Mouse (Mus musculus) hindbrain, embryonic 12.5 days (tissue): ENCODE results near the gene Wdr18. TPM values are rescaled to one million over a fixed set of nuclear protein-coding genes. Genes with fewer than 3 reads are reported as not detected.
A peak's percentile ranks its signal among the peaks of the same experiment; 100 is the strongest.

Source experiments
- ATAC-seq: fragments of 200-750 bp; cut with Nextera tagmentation; 2 replicates; pipeline ENCODE4 v1.8.0; 2017; ENCODE audit warnings: moderate TSS enrichment; ENCODE audit not compliant: low FRiP score
- H3K27ac ChIP-seq: fragments of 300-500 bp; sonication (generic); 2 replicates; pipeline ENCODE4 v1.5.1; 2016; ENCODE audit warnings: mild to moderate bottlenecking
- H3K27me3 ChIP-seq: fragments of 300-500 bp; sonication (generic); 2 replicates; pipeline ENCODE4 v1.6.1; 2016; ENCODE audit warnings: mild to moderate bottlenecking
- H3K36me3 ChIP-seq: fragments of 300-500 bp; sonication (generic); 2 replicates; pipeline ENCODE4 v1.6.1; 2016; ENCODE audit warnings: mild to moderate bottlenecking
- H3K4me1 ChIP-seq: fragments of 300-500 bp; sonication (generic); 2 replicates; pipeline ENCODE4 v1.6.1; 2016
- H3K4me2 ChIP-seq: fragments of 300-500 bp; sonication (generic); replicated peaks from 2 replicates; pipeline ENCODE4 v1.6.1; 2016; ENCODE audit warnings: mild to moderate bottlenecking
- H3K4me3 ChIP-seq: fragments of 300-500 bp; sonication (generic); 2 replicates; pipeline ENCODE4 v1.5.1; 2016; ENCODE audit warnings: mild to moderate bottlenecking
- H3K9ac ChIP-seq: fragments of 300-500 bp; sonication (generic); 2 replicates; pipeline ENCODE4 v1.6.1; 2016; ENCODE audit warnings: mild to moderate bottlenecking, moderate library complexity
- H3K9me3 ChIP-seq: fragments of 300-500 bp; sonication (generic); replicated peaks from 2 replicates; pipeline ENCODE4 v1.6.1; 2016; ENCODE audit warnings: mild to moderate bottlenecking
- WGBS: fragments of 180-500 bp; shearing (Covaris S2); methylation state at CpG from one replicate; pipeline ENCODE4 v1.1.7; 2016; 5-methylcytosine and 5-hydroxymethylcytosine counted together
- polyA plus RNA-seq: library from polyadenylated mRNA; unstranded; fragments of >200 nt; fragmentation: Nextera tagmentation; extraction: Ambion mirVana; gene quantifications from 2 replicates; pipeline ENCODE4 v1.2.1, GENCODE M21; 2016

Wdr18 gene
- polyA plus RNA-seq, 1 experiment from 2014 or later: 100 TPM

DNA sequence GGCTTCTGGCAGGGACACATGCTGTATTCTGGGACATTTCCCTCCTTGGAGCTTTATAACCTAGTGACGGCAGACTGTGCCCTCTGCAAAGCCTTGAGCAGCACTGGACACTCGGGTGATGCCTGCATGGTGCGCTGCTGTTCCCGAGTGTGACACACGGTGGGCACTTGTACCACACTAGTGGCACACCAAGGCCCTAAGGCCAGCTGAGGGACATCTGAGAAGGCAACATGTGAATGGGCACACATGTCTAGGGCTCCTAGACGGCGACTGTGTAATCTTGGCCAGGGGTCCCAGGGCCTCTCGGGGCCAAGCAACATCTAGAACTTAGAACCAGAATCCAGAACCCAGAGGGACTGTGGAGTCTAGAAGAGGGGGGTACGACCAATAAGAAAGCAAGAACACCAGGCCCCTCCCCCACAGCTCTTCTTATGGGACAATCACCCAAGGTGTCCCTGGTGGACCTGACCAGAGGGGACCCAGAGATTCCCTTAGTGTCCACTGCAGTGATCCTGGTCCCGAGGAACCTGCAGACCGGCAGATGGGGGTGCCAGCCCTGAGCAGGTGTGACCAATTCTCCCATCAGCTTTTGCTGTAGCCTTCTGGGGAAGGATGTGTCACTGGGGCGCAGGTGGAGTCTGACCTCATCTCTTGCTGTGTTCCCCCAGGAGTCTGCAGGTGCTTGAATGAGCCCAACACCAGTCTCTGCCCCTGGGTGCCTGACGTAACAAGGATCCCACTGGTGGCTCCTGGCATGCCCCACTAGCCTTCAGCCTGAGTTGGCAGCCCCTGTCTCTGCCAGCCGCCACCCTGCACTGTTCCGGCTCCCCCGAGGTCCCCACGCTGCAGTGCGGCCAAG, 29.8 kb upstream of the Wdr18 start:
- no peak for ATAC-seq
- peaks cover 67% of the 10 kb centered on the region for H3K4me1 ChIP-seq
- peak overlapping the region; percentile 28; the same call in 1 of the 2 replicates for H3K9ac ChIP-seq

DNA sequence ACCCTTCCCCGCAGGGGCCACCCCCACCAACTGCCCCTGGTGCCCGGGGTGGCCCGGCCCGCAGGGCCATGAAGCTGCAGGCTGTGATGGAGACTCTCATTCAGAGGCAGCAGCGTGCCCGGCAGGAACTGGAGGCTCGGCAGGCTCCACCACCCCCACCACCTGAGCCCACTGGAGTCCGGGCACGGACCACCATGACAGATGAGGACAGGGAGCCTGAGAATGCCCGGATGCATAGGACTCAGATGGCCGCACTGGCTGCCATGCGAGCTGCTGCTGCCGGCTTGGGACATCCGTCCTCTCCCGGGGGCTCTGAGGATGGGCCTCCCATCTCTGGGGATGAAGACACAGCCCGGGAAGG, 29.1 kb upstream of the Wdr18 start:
- no peak overlapping the region for H3K4me3 ChIP-seq
- no peak for ATAC-seq
- H3K9ac ChIP-seq: peak overlapping the region; percentile 28; the same call in 1 of the 2 replicates
- peak overlapping the region; percentile 84; the same call in 1 of the 2 replicates for H3K4me2 ChIP-seq
- H3K27me3 ChIP-seq: no peaks in the 10 kb centered on the region
- no peaks in the 10 kb centered on the region for H3K9me3 ChIP-seq
- H3K36me3 ChIP-seq: peaks cover 32% of the 10 kb centered on the region
- H3K4me1 ChIP-seq: peaks cover 64% of the 10 kb centered on the region
- peak overlapping the region; percentile 18 for H3K27ac ChIP-seq
- 66% methylated on average over 16 of the region's 16 CpGs for WGBS

More for the DNA sequence above, 29.8 kb upstream of the Wdr18 start:
- H3K9me3 ChIP-seq: no peaks in the 10 kb centered on the region
- H3K27ac ChIP-seq: peak overlapping the region; percentile 96; the same call in 1 of the 2 replicates
- H3K4me3 ChIP-seq: no peak overlapping the region
- 84% methylated on average over 18 of the region's 18 CpGs for WGBS
- H3K27me3 ChIP-seq: no peaks in the 10 kb centered on the region
- peak overlapping the region; percentile 84 for H3K4me2 ChIP-seq
- H3K36me3 ChIP-seq: peaks cover 26% of the 10 kb centered on the region

DNA sequence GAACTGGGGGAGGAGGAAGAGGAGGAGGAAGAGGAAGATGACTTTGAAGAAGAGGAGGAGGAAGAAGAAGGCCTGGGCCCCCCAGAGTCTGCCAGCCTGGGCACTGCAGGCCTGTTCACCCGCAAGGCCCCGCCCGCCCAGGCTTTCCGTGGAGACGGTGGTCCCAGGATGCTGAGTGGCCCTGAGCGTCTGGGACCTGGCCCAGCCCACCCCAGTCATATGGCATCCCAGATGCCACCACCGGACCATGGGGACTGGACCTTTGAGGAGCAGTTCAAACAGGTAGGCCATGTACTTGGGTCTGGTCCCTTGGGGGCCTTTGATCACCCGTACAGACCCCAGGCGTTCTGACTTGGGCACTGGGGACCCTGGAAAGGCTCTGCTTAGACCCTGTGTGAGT, 28.2 kb upstream of the Wdr18 start:
- Histone ChIP-seq H3K27me3 (no peaks in the 10 kb centered on the region), H3K9me3 (no peaks in the 10 kb centered on the region), H3K4me1 (peaks cover 64% of the 10 kb centered on the region), H3K9ac (no peak overlapping the region), H3K36me3 (peaks cover 37% of the 10 kb centered on the region), H3K4me2 (no peak overlapping the region), H3K27ac (no peak overlapping the region), H3K4me3 (no peak overlapping the region)
- WGBS: 79% methylated on average over 9 of the region's 9 CpGs
- ATAC-seq: no peak

DNA sequence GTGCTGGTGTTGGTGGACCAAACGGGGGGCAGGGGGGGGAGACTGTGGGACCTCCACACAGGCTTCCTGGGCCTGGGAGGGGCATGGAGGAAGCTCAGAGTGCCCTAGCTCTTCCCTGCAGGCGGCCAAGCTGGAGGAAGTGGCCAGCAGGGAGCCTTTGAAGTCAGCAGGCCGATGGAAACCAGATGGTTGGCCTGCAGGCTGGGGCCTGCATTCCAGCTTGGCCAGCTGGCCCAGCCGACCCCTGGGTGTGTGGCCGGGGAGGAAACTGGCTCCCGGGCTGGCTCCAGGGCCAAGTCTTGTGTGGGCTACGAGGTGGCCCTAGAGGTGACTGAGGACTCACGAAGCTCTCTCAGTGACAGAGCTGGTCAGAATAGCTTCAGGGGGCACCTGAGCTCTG, 27.2 kb upstream of the Wdr18 start:
- Histone ChIP-seq H3K9me3 (no peaks in the 10 kb centered on the region), H3K4me1 (peaks cover 73% of the 10 kb centered on the region), H3K9ac (0 out of 2 replicates have a peak overlapping the region, but pooled peaks have one; percentile 3), H3K27ac (peak overlapping the region; percentile 45; the same call in 1 of the 2 replicates), H3K4me3 (no peak overlapping the region), H3K4me2 (no peak overlapping the region), H3K27me3 (no peaks in the 10 kb centered on the region), H3K36me3 (peaks cover 43% of the 10 kb centered on the region)
- 19% methylated on average over 8 of the region's 8 CpGs for WGBS
- ATAC-seq: no peak

DNA sequence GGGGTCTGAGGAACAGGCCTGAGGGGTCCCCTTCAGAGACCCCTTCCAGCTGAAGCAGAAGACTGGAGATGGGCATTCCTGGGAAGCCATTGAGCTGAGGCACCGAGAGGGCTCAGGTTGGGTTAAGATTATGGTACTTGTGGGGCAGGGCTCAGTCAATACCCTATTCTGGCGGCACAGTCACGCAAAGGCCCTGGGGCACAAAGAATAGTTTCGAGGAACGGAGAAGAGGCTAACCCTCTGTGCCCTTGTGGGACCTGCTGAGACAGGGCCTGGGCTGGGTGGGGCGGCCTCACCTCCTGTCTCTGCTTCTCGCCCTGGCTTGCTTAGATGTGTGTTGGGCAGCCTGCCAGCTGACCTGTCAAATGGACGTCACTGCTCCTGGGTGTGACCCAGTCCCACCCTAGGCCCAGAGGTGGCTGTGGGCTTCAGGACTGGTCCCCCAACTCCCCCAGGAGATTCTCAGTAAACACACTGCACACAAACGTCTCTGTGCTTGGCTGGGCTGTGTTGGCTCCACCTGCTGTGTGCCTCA, 26.7 kb upstream of the Wdr18 start:
- Histone ChIP-seq H3K4me2 (no peak overlapping the region), H3K9me3 (no peaks in the 10 kb centered on the region), H3K9ac (0 out of 2 replicates have a peak overlapping the region, but pooled peaks have one; percentile 24), H3K4me1 (peaks cover 77% of the 10 kb centered on the region), H3K36me3 (peaks cover 43% of the 10 kb centered on the region), H3K27ac (peak overlapping the region; percentile 45; the same call in 1 of the 2 replicates), H3K27me3 (peaks cover 4% of the 10 kb centered on the region; the same call in 1 of the 2 replicates), H3K4me3 (no peak overlapping the region)
- WGBS: 58% methylated on average over 9 of the region's 9 CpGs
- no peak for ATAC-seq

DNA sequence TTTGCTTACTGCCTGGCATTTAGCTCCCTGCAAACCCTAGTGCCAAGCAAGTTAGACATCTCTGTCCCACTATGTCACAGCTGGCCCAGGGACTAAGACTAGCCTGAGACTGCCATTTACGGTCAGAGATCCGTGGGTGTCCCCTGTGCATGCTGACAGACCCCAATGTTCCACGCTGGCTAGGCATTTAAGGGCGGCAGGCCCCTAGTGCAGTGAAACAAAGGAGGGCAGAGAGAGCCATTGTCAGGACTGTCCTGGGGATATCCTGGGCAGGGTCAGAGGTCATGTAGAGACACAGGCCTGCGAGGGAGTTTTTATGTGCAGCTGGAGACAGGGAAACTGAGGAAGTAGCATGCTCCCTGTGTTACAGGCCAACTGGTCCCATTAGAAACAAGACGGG, 26.1 kb upstream of the Wdr18 start:
- H3K9me3 ChIP-seq: no peaks in the 10 kb centered on the region
- ATAC-seq: no peak
- 24% methylated on average over 6 of the region's 6 CpGs for WGBS
- peaks cover 71% of the 10 kb centered on the region for H3K4me1 ChIP-seq
- H3K9ac ChIP-seq: 0 out of 2 replicates have a peak overlapping the region, but pooled peaks have one; percentile 24
- H3K4me2 ChIP-seq: no peak overlapping the region
- H3K27me3 ChIP-seq: peaks cover 4% of the 10 kb centered on the region; the same call in 1 of the 2 replicates
- H3K36me3 ChIP-seq: peaks cover 43% of the 10 kb centered on the region
- peak overlapping the region; percentile 40 for H3K27ac ChIP-seq
- no peak overlapping the region for H3K4me3 ChIP-seq

DNA sequence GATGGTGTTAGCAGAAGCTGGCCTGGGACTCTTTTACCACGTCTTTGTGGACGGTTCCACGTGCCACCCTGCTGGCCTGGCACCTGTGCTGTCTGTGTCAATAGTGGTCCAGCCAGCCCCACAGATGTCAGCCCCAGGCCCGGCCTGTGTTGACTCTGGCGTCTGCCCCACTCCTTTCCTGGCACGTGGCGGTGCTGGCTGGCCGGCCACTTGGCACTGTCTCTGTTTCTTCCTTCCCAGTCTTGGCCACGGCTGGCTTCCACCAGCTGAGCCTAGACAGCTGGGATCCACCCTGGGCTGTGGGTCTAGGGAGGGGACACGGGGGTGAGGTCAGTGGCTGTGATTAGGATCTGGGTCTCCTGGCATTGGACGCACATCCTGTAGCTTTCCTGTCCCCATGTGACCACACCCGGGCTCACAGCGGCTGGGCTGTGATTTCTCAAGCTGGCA, 25.7 kb upstream of the Wdr18 start:
- H3K9me3 ChIP-seq: no peaks in the 10 kb centered on the region
- 51% methylated on average over 13 of the region's 13 CpGs for WGBS
- peaks cover 43% of the 10 kb centered on the region for H3K36me3 ChIP-seq
- H3K27me3 ChIP-seq: peaks cover 4% of the 10 kb centered on the region; the same call in 1 of the 2 replicates
- no peak overlapping the region for H3K4me3 ChIP-seq
- no peak overlapping the region for H3K4me2 ChIP-seq
- ATAC-seq: no peak
- H3K4me1 ChIP-seq: peaks cover 67% of the 10 kb centered on the region
- no peak overlapping the region; the same call in 1 of the 2 replicates for H3K27ac ChIP-seq
- H3K9ac ChIP-seq: 0 out of 2 replicates have a peak overlapping the region, but pooled peaks have one; percentile 24

DNA sequence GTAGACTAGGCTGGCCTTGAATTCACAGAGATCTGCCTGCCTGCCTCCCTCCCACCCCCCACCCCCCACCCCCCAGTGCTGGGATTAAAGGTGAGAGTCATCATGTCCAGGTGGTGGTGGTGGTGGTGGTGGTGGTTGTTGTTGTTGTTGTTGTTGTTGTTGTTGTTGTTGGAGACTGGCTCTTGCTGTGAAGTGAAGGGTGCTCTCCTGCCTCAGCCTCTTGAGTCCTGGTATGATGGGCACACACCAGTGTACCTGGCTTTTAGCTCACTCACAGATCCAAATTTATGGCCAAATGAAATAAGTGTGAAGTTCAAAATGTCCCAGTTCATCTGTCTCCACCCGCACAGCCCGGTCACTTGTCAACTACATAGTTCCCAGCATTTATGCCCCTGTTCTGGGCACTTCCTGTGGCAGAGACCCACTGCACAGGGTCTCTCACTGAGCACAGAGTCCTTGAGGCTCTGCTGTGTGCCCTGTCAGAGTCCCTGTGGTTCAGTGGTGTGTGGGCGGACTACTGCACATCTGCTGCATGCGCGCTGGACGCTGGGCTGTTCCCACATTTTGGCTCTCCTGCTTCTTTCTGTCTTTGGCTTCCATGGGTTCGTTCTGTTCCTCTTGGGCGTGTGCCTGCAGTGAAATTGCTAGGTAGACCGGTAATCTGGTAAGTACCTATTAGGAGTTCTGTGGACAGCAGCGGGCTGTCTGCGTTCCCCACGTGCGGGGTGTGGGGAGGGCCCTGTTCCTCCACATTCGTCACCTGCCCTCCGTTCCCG, 25.0 kb upstream of the Wdr18 start:
- Histone ChIP-seq H3K4me3 (no peak overlapping the region), H3K27ac (no peak overlapping the region), H3K27me3 (peaks cover 4% of the 10 kb centered on the region; the same call in 1 of the 2 replicates), H3K9ac (0 out of 2 replicates have a peak overlapping the region, but pooled peaks have one; percentile 24), H3K4me1 (peaks cover 60% of the 10 kb centered on the region), H3K9me3 (no peaks in the 10 kb centered on the region), H3K36me3 (peaks cover 43% of the 10 kb centered on the region), H3K4me2 (no peak overlapping the region)
- 90% methylated on average over 16 of the region's 16 CpGs for WGBS
- ATAC-seq: no peak

DNA sequence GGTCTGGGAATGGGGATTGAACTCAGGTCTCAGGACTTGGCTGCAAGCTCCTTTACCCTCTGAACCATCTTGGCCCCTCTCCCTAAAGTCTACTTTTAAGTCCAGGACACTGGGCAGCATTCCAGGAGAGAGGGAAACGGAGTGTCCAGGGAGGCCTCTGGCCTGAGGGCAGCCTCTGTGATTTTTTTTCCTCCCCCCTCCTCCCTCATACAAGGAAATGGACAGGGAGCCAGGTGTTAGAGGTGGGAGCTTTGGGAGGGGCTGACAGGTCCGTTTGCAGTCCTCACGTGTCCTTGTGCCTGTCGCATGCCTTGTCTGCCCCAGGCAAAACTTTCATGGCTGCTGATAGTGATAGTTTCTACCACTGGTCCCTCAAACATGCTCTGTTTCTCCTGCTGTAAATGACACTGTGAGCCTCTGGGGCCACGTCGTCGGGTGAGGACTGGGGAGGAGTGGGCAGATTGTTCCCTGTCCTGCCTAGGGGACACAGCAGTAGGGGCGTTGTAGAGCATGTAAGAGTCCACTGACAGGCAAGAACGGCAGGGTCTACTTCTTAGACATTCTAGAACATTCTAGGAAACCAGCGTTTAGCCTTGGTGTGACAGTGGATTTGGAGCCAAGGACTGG, 23.6 kb upstream of the Wdr18 start:
- Histone ChIP-seq H3K4me2 (no peak overlapping the region), H3K27ac (no peak overlapping the region), H3K36me3 (peaks cover 36% of the 10 kb centered on the region), H3K4me1 (peaks cover 51% of the 10 kb centered on the region), H3K4me3 (no peak overlapping the region), H3K9me3 (no peaks in the 10 kb centered on the region), H3K9ac (no peak overlapping the region), H3K27me3 (peaks cover 4% of the 10 kb centered on the region; the same call in 1 of the 2 replicates)
- ATAC-seq: no peak
- WGBS: 75% methylated on average over 10 of the region's 10 CpGs

DNA sequence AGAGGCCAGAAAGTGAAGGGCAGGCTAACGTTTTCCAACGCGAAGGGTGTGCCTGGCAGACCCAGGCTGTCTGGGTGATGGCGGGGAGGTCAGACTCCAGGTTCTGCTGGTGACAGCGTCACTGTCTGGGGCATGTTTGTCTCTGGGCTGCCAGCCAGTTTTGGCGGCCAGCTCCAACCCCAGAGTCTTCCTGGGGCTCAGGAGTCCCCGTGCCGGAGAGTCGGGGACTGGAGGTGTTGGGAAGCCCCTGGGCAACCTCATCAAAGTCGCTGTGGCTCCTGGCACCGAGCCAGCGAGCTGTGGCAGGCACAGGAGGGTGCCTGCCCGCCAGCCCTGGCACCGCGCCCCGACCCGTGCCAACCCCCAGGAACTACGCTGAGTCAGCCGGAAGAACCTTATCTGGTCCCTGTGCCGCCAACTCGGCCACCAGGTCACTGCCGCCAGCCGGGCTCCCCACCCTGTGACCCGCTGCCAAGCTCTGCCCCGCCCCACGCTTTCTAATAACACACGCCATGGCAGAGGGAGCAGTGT, 23.0 kb upstream of the Wdr18 start:
- Histone ChIP-seq H3K9ac (no peak overlapping the region), H3K4me3 (no peak overlapping the region)

DNA sequence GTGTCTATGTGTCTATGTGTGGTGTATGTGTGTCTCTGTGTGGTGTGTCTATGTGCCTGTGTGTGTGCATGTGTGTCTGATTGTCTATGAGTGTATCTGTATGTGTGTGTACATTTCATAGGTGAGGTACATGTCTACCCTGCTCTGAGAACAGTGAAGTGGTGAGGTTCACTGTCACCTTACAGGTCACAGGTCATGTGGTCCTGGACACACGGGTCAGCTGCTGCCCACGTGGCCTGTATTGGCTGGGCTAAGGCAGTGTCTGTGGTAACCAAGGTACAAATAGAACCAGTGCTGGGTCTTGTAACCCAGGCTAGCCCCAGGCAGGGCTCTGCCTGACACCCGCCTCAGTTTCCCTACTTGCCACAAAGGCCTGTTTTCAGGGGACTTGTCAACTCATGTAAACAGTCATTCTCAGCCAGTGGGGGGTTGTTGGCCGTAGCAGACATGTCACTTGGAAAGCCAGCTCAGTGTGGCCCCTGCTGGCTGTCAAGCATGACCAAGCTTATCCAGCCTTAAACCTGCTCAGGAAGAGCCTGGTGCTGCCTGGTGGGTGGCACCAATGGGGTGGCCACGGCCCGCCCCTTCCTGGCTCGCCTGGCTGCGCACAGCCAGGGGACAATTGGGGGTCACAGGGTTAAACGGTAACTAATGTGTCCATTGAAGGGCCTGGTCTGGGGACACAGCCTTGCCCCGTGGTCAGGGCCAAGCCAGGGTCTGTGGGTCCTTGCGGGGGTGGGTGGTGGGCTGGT, 22.0 kb upstream of the Wdr18 start:
- H3K9ac ChIP-seq: no peak overlapping the region
- WGBS: 35% methylated on average over 11 of the region's 11 CpGs

More for the DNA sequence above, 23.0 kb upstream of the Wdr18 start:
- Histone ChIP-seq H3K36me3 (peaks cover 35% of the 10 kb centered on the region), H3K27ac (no peak overlapping the region), H3K27me3 (peaks cover 4% of the 10 kb centered on the region; the same call in 1 of the 2 replicates), H3K4me2 (no peak overlapping the region; the same call in 1 of the 2 replicates), H3K4me1 (peaks cover 49% of the 10 kb centered on the region), H3K9me3 (no peaks in the 10 kb centered on the region)
- 74% methylated on average over 27 of the region's 27 CpGs for WGBS
- ATAC-seq: peak; percentile 15; the same call in 1 of the 2 replicates

More for the DNA sequence above, 22.0 kb upstream of the Wdr18 start:
- no peak overlapping the region for H3K27ac ChIP-seq
- no peak overlapping the region for H3K4me2 ChIP-seq
- H3K4me3 ChIP-seq: no peak overlapping the region
- H3K4me1 ChIP-seq: peaks cover 39% of the 10 kb centered on the region
- ATAC-seq: no peak
- peaks cover 4% of the 10 kb centered on the region; the same call in 1 of the 2 replicates for H3K27me3 ChIP-seq
- peaks cover 29% of the 10 kb centered on the region for H3K36me3 ChIP-seq
- no peaks in the 10 kb centered on the region for H3K9me3 ChIP-seq
